Mouse (Mus musculus) midbrain, embryonic 15.5 days (tissue): Measurements from ENCODE around the gene Ptpn20. TPM values are rescaled to one million over a fixed set of nuclear protein-coding genes. Genes with fewer than 3 reads are reported as not detected.

ENCODE experiments used
- ATAC-seq: fragments of 200-750 bp; cut with Nextera tagmentation; replicated peaks from 2 replicates; pipeline ENCODE4 v1.8.0; 2017; ENCODE audit warnings: moderate TSS enrichment
- H3K27ac ChIP-seq: fragments of 300-500 bp; sonication (generic); 2 replicates; pipeline ENCODE4 v1.5.1; 2015; ENCODE audit warnings: mild to moderate bottlenecking, inconsistent platforms
- H3K27me3 ChIP-seq: fragments of 300-500 bp; sonication (generic); replicated peaks from 2 replicates; pipeline ENCODE4 v1.6.1; 2015; ENCODE audit warnings: inconsistent platforms
- H3K36me3 ChIP-seq: fragments of 300-500 bp; sonication (generic); replicated peaks from 2 replicates; pipeline ENCODE4 v1.6.1; 2015; ENCODE audit warnings: inconsistent platforms
- H3K4me1 ChIP-seq: fragments of 300-500 bp; sonication (generic); 2 replicates; pipeline ENCODE4 v1.6.1; 2015; ENCODE audit warnings: inconsistent platforms
- H3K4me2 ChIP-seq: fragments of 300-500 bp; sonication (generic); 2 replicates; pipeline ENCODE4 v1.6.1; 2015; ENCODE audit warnings: inconsistent platforms, mild to moderate bottlenecking, moderate library complexity
- H3K4me3 ChIP-seq: fragments of 300-500 bp; sonication (generic); 2 replicates; pipeline ENCODE4 v1.5.1; 2015; ENCODE audit warnings: mild to moderate bottlenecking, inconsistent platforms
- H3K9ac ChIP-seq: fragments of 300-500 bp; sonication (generic); 2 replicates; pipeline ENCODE4 v1.6.1; 2015; ENCODE audit warnings: mild to moderate bottlenecking, inconsistent platforms
- H3K9me3 ChIP-seq: fragments of 300-500 bp; sonication (generic); 2 replicates; pipeline ENCODE4 v1.6.1; 2016; ENCODE audit warnings: inconsistent platforms
- WGBS: fragments of 180-500 bp; shearing (Covaris S2); methylation state at CpG from one replicate; pipeline ENCODE4 v1.1.7; 2015; ENCODE audit warnings: mixed read lengths; 5-methylcytosine and 5-hydroxymethylcytosine counted together
- polyA plus RNA-seq: library from polyadenylated mRNA; unstranded; fragments of >200 nt; fragmentation: Nextera tagmentation; extraction: Ambion mirVana; gene quantifications from 2 replicates; pipeline ENCODE4 v1.2.1, GENCODE M21; 2015

Ptpn20 gene
- polyA plus RNA-seq, 1 experiment from 2014 or later, result 0.13 TPM

- H3K36me3 ChIP-seq, result no peaks in the 10 kb centered on the region
- no peak overlapping the region for H3K4me3 ChIP-seq
- H3K4me2 ChIP-seq, result no peak overlapping the region
- peaks cover 8% of the 10 kb centered on the region for H3K4me1 ChIP-seq
- H3K27me3 ChIP-seq, result no peaks in the 10 kb centered on the region
- ATAC-seq, result no peak
- no peaks in the 10 kb centered on the region for H3K9me3 ChIP-seq
- H3K9ac ChIP-seq, result no peak overlapping the region
- H3K27ac ChIP-seq, result no peak overlapping the region
- 88% methylated on average over 2 of the region's 2 CpGs for WGBS
These were observed 93.8 kb downstream of the Ptpn20 start for GRCm38 (mm10) chr14:33682768-33683167.

GRCm38 (mm10) chr14:33683701-33684100 lies 94.7 kb downstream of the Ptpn20 start:
- H3K36me3 ChIP-seq, result no peaks in the 10 kb centered on the region
- ATAC-seq, result peak; percentile 96
- no peaks in the 10 kb centered on the region for H3K9me3 ChIP-seq
- H3K27me3 ChIP-seq, result no peaks in the 10 kb centered on the region
- no peak overlapping the region for H3K4me2 ChIP-seq
- H3K4me1 ChIP-seq, result peaks cover 8% of the 10 kb centered on the region
- H3K9ac ChIP-seq, result no peak overlapping the region
- peak overlapping the region; percentile 36; the same call in 1 of the 2 replicates for H3K27ac ChIP-seq
- H3K4me3 ChIP-seq, result no peak overlapping the region
- WGBS, result 35% methylated on average over 13 of the region's 13 CpGs

- Histone ChIP-seq H3K36me3 (no peaks in the 10 kb centered on the region), H3K4me1 (peaks cover 8% of the 10 kb centered on the region), H3K4me2 (no peak overlapping the region), H3K4me3 (no peak overlapping the region), H3K9ac (no peak overlapping the region), H3K9me3 (no peaks in the 10 kb centered on the region), H3K27ac (no peak overlapping the region), H3K27me3 (no peaks in the 10 kb centered on the region)
- ATAC-seq, result no peak
- WGBS, result 55% methylated on average over 6 of the region's 6 CpGs
These were observed 98.5 kb downstream of the Ptpn20 start for GRCm38 (mm10) chr14:33687444-33688028.

- H3K4me2 ChIP-seq, result no peak overlapping the region
- H3K27me3 ChIP-seq, result no peaks in the 10 kb centered on the region
- H3K9ac ChIP-seq, result no peak overlapping the region
- H3K4me3 ChIP-seq, result no peak overlapping the region
- H3K4me1 ChIP-seq, result peaks cover 4% of the 10 kb centered on the region
- H3K9me3 ChIP-seq, result no peaks in the 10 kb centered on the region
- no peak for ATAC-seq
- no peak overlapping the region for H3K27ac ChIP-seq
- no peaks in the 10 kb centered on the region for H3K36me3 ChIP-seq
These were observed 100.0 kb downstream of the Ptpn20 start for GRCm38 (mm10) chr14:33689044-33689443.

Other genes with a start within 250 kb of the Ptpn20 start
- 33.2 and 36.2 TPM in 2 replicates for gene Mapk8, start 142.0 kb upstream of the Ptpn20 start, polyA plus RNA-seq
- 0.17 and 0.37 TPM in 2 replicates for gene Frmpd2, start 117.5 kb upstream of the Ptpn20 start, polyA plus RNA-seq